ENCODE assay signal across 9 mouse cellular contexts in genomic region chr2:179824776-179825326, GRCm38 (mm10).
DNase-seq lines count a peak whose midpoint lies in the region; ATAC-seq and TF ChIP-seq lines count a peak whose summit lies in the region.
"Had no signal": no experiment of that assay in that cellular context is flagged by ENCODE, and none has a peak within 500 bp of the region (broad histone marks: within the 10 kb centered on the region; RNA-seq: fewer than 3 reads in every experiment).

No protein-coding gene starts in this region.

- TF ChIP-seq EP300 in liver, postnatal 0 days (IDR thresholded peaks at IDR 0.05; ENCODE audit: low read depth): no peak

- H3K4me3 ChIP-seq in forebrain, embryonic 11.5 days (ENCODE audit: low read depth, low read length): no peak overlapping the region
- H3K4me3 ChIP-seq in forebrain, embryonic 10.5 days: no peak overlapping the region
- no peak overlapping the region for H3K4me3 ChIP-seq in kidney, postnatal 0 days (replicated peaks; ENCODE audit: low read depth, low read length)
- no peak overlapping the region for H3K4me3 ChIP-seq in midbrain, embryonic 16.5 days (ENCODE audit: low read depth, low read length)
- no peak overlapping the region for H3K4me3 ChIP-seq in liver, postnatal 0 days (ENCODE audit: low read depth, low read length)
- H3K4me3 ChIP-seq: megakaryocyte, embryonic 14.5 days had no signal

- no peaks in the 10 kb centered on the region for H3K36me3 ChIP-seq in forebrain, embryonic 11.5 days (ENCODE audit: control insufficient read depth, insufficient read depth, low read length)
- H3K36me3 ChIP-seq in forebrain, embryonic 10.5 days (replicated peaks): no peaks in the 10 kb centered on the region
- H3K36me3 ChIP-seq in kidney, postnatal 0 days (ENCODE audit: insufficient read depth, low read length): no peaks in the 10 kb centered on the region
- H3K36me3 ChIP-seq in midbrain, embryonic 16.5 days (ENCODE audit: control insufficient read depth, insufficient read depth, low read length): no peaks in the 10 kb centered on the region
- no peaks in the 10 kb centered on the region for H3K36me3 ChIP-seq in liver, postnatal 0 days (replicated peaks; ENCODE audit: insufficient read depth, low read length)

- no peak overlapping the region for H3K27ac ChIP-seq in forebrain, embryonic 11.5 days (ENCODE audit: low read depth, low read length)
- H3K27ac ChIP-seq in forebrain, embryonic 10.5 days: no peak overlapping the region
- H3K27ac ChIP-seq in kidney, postnatal 0 days: no peak overlapping the region
- peak overlapping the region; percentile 75 for H3K27ac ChIP-seq in midbrain, embryonic 16.5 days (ENCODE audit: low read length)
- no peak overlapping the region for H3K27ac ChIP-seq in liver, postnatal 0 days (ENCODE audit: low read depth)

- no peak for TF ChIP-seq CTCF in kidney, postnatal 0 days (IDR thresholded peaks at IDR 0.05; ENCODE audit: low read depth)
- TF ChIP-seq CTCF in liver, postnatal 0 days (IDR thresholded peaks at IDR 0.05; ENCODE audit: low read depth): no peak

- no peak overlapping the region for H3K4me2 ChIP-seq in forebrain, embryonic 11.5 days (ENCODE audit: low read depth, low read length, severe bottlenecking)
- H3K4me2 ChIP-seq in kidney, postnatal 0 days (ENCODE audit: low read length): no peak overlapping the region
- peak overlapping the region; percentile 41 for H3K4me2 ChIP-seq in midbrain, embryonic 16.5 days (ENCODE audit: low read length)
- H3K4me2 ChIP-seq in liver, postnatal 0 days (ENCODE audit: low read depth, low read length): no peak overlapping the region

- no peaks in the 10 kb centered on the region for H3K9me3 ChIP-seq in forebrain, embryonic 11.5 days (ENCODE audit: control insufficient read depth, low read length)
- no peaks in the 10 kb centered on the region for H3K9me3 ChIP-seq in forebrain, embryonic 10.5 days
- H3K9me3 ChIP-seq in kidney, postnatal 0 days (replicated peaks; ENCODE audit: low read length): no peaks in the 10 kb centered on the region
- H3K9me3 ChIP-seq in midbrain, embryonic 16.5 days (replicated peaks; ENCODE audit: control insufficient read depth, low read length, poor library complexity, severe bottlenecking): no peaks in the 10 kb centered on the region
- H3K9me3 ChIP-seq in liver, postnatal 0 days (ENCODE audit: low read length): no peaks in the 10 kb centered on the region
- H3K9me3 ChIP-seq: megakaryocyte, embryonic 14.5 days had no signal

- DNase-seq in forebrain, embryonic 11.5 days (ENCODE audit: low spot score): no peak
- DNase-seq in forebrain, embryonic 10.5 days (ENCODE audit: extremely low spot score, low spot score): no peak
- DNase-seq in brain, embryonic 18.5 days (ENCODE audit: low read depth, low spot score): peak; percentile 69
- DNase-seq in kidney, postnatal 0 days (ENCODE audit: low spot score): no peak
- no peak for DNase-seq in heart, postnatal 4 days
- no peak for DNase-seq in adrenal gland, adult (ENCODE audit: inconsistent age in 2 of 2, low spot score in 1 of 2)
- no peak for DNase-seq in liver, postnatal 0 days

- H3K4me1 ChIP-seq in forebrain, embryonic 11.5 days (replicated peaks; ENCODE audit: control insufficient read depth, insufficient read depth, low read length): no peaks in the 10 kb centered on the region
- peaks cover 38% of the 10 kb centered on the region for H3K4me1 ChIP-seq in forebrain, embryonic 10.5 days
- H3K4me1 ChIP-seq in kidney, postnatal 0 days (replicated peaks; ENCODE audit: insufficient read depth, low read length): no peaks in the 10 kb centered on the region
- H3K4me1 ChIP-seq in midbrain, embryonic 16.5 days (ENCODE audit: control insufficient read depth, insufficient read depth, low read length): peaks cover 21% of the 10 kb centered on the region
- no peaks in the 10 kb centered on the region for H3K4me1 ChIP-seq in liver, postnatal 0 days (ENCODE audit: insufficient read depth)
- H3K4me1 ChIP-seq: megakaryocyte, embryonic 14.5 days had no signal

- ATAC-seq in forebrain, embryonic 11.5 days (replicated peaks; ENCODE audit: low FRiP score): 0 out of 2 replicates have a peak, but pooled peaks have one; percentile 44
- ATAC-seq in kidney, postnatal 0 days (replicated peaks; ENCODE audit: low FRiP score, low read depth): peak; percentile 55
- ATAC-seq in midbrain, embryonic 16.5 days: peak; percentile 78
- ATAC-seq in liver, postnatal 0 days: no peak

- H3K27me3 ChIP-seq in forebrain, embryonic 11.5 days (ENCODE audit: control insufficient read depth, insufficient read depth, low read length): no peaks in the 10 kb centered on the region
- H3K27me3 ChIP-seq in forebrain, embryonic 10.5 days (ENCODE audit: poor library complexity, severe bottlenecking): no peaks in the 10 kb centered on the region
- H3K27me3 ChIP-seq in kidney, postnatal 0 days (ENCODE audit: insufficient read depth, low read length): no peaks in the 10 kb centered on the region
- H3K27me3 ChIP-seq in midbrain, embryonic 16.5 days (ENCODE audit: control insufficient read depth, insufficient read depth, low read depth, low read length): no peaks in the 10 kb centered on the region
- H3K27me3 ChIP-seq in liver, postnatal 0 days (ENCODE audit: insufficient read depth, low read length): no peaks in the 10 kb centered on the region

- 43% methylated on average over 18 of the region's 18 CpGs for WGBS in forebrain, embryonic 11.5 days
- WGBS in forebrain, embryonic 10.5 days: 51% methylated on average over 18 of the region's 18 CpGs
- WGBS in kidney, postnatal 0 days: 12% methylated on average over 18 of the region's 18 CpGs
- WGBS in midbrain, embryonic 16.5 days: 26% methylated on average over 18 of the region's 18 CpGs
- WGBS in liver, postnatal 0 days (ENCODE audit: insufficient replicate concordance): 39% methylated on average over 18 of the region's 18 CpGs

- no peak overlapping the region for H3K9ac ChIP-seq in forebrain, embryonic 11.5 days (ENCODE audit: low read length)
- no peak overlapping the region for H3K9ac ChIP-seq in kidney, postnatal 0 days (ENCODE audit: low read depth, low read length)
- H3K9ac ChIP-seq in midbrain, embryonic 16.5 days (ENCODE audit: low read depth, low read length): no peak overlapping the region
- no peak overlapping the region for H3K9ac ChIP-seq in liver, postnatal 0 days (replicated peaks)
